Mouse (Mus musculus) testis, adult 2 months (tissue): ENCODE measurements around the gene Ints13. TPM values are rescaled to one million over a fixed set of nuclear protein-coding genes. Genes with fewer than 3 reads are reported as not detected.
A peak's percentile ranks its signal among the peaks of the same experiment; 100 is the strongest.

ENCODE experiments used
- H3K27ac ChIP-seq: fragments of 200-500 bp; 2 replicates; pipeline ENCODE4 v1.5.1; 2012; ENCODE audit warnings: low read depth, low read length; ENCODE audit not compliant: control insufficient read depth, insufficient read depth
- H3K27me3 ChIP-seq: fragments of 200-500 bp; 2 replicates; pipeline ENCODE4 v1.6.1; 2012; ENCODE audit warnings: mild to moderate bottlenecking, low read length, moderate library complexity; ENCODE audit not compliant: control insufficient read depth, insufficient read depth
- H3K36me3 ChIP-seq: fragments of 200-500 bp; 2 replicates; pipeline ENCODE4 v1.6.1; 2012; ENCODE audit warnings: mild to moderate bottlenecking, low read length; ENCODE audit not compliant: control insufficient read depth, insufficient read depth
- H3K4me1 ChIP-seq: fragments of 200-500 bp; 2 replicates; pipeline ENCODE4 v1.6.1; 2012; ENCODE audit warnings: low read length; ENCODE audit not compliant: control insufficient read depth, insufficient read depth
- H3K4me3 ChIP-seq: fragments of 200-500 bp; 2 replicates; pipeline ENCODE4 v1.5.1; 2012; ENCODE audit warnings: low read depth, mild to moderate bottlenecking, low read length, moderate library complexity, mixed read lengths; ENCODE audit not compliant: control insufficient read depth
- CTCF ChIP-seq: fragments of 200-500 bp; IDR thresholded peaks from 2 replicates; pipeline ENCODE4 v1.5.1; 2012; ENCODE audit warnings: low read depth, mild to moderate bottlenecking, inconsistent platforms, low read length, moderate library complexity; ENCODE audit not compliant: control insufficient read depth, insufficient read depth, insufficient replicate concordance
- POLR2A ChIP-seq: fragments of 200-500 bp; IDR thresholded peaks from 2 replicates; pipeline ENCODE4 v1.6.1; 2012; ENCODE audit warnings: low read depth, mild to moderate bottlenecking, inconsistent platforms, low read length, moderate library complexity; ENCODE audit not compliant: control insufficient read depth
- polyA plus RNA-seq: library from polyadenylated mRNA; depleted of rRNA; stranded (reverse); fragments of >200 nt; gene quantifications from 2 replicates; pipeline ENCODE4 v1.2.3, GENCODE M21; 2012

The Ints13 gene
- polyA plus RNA-seq, 1 experiment = 41.8 TPM

DNA sequence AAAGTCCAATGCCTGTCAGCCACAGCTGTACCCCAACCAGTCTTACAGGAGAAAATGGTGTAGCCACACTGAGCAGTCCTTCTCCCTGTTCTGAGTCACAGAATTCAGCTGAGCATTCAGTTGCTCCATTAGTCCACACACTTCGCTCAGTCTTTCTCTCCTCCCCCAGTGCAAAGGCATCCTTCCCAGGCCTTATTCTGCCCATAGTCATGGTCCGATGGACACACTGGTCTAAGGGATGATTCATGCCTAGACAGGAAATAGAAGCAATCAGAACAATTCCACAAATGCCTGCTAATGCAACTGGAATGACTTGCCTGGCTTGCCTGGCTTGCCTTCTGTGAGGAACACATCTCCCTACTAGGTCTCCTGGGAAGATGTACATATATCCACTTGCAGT is 50.1 kb downstream of the Ints13 start:
- Histone ChIP-seq H3K4me3 (no peak overlapping the region), H3K27me3 (no peaks in the 10 kb centered on the region), H3K4me1 (no peaks in the 10 kb centered on the region), H3K27ac (no peak overlapping the region), H3K36me3 (no peaks in the 10 kb centered on the region)
- no peak for TF ChIP-seq CTCF
- TF ChIP-seq POLR2A = no peak

DNA sequence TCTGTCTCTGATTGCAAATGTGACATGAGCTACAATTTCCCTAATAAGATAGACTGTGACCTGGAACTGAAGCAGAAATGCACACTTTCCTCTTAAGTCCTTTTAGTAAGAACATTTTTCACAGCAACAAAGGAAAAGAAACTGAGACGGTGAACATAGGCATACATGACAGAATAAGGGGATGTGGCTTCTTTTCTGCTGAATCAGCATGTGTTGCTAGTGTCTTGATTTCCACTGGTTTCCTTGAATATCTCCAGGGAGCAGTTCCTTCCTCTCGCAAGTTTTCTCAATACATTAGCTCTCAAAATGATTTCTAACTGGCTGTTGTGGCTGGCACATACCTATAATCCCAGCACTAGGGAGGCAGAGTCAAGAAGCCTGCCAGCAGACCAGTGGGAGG is 52.1 kb downstream of the Ints13 start:
- no peak for TF ChIP-seq POLR2A
- no peak for TF ChIP-seq CTCF
- H3K36me3 ChIP-seq = no peaks in the 10 kb centered on the region
- no peak overlapping the region for H3K4me3 ChIP-seq
- H3K27ac ChIP-seq = no peak overlapping the region
- no peaks in the 10 kb centered on the region for H3K27me3 ChIP-seq
- no peaks in the 10 kb centered on the region for H3K4me1 ChIP-seq

DNA sequence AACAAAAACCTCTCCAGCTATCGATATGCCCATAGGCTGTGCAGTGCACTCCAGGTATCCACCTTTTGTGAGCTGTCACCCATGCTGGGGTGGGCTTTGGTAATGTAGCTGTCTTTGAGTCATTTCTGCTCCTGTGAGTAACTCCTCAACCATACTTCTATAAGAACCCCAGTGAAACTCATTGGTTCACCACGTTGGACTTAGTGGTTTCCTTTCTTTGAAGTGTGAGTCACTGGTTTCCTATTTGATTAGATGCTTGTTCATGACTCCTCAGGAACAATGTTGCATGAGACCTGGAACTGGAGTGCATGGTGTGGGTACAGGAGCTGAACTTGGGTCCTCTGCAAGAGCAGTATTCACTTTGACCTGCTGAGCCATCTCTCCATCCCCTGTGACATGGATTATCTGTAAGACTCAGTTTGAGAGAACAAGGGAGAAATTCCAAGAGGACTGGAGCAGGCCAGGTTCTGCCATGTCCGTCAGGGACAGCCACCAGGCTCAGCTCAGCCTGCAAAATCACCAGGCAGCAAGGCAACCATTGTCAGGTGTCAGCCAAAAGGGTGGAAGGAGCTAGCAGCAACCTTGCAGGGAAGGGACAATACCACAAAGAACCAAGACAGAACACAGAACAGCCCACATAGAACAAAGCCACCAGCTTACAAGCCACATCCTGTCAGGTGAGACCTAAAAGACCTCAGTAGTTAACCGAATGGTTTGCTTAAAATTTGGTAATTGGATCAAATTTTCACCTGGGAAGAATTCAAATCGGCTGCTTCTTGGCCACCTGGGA is 56.0 kb downstream of the Ints13 start:
- Histone ChIP-seq H3K4me1 (no peaks in the 10 kb centered on the region), H3K27ac (no peak overlapping the region), H3K4me3 (no peak overlapping the region), H3K27me3 (no peaks in the 10 kb centered on the region), H3K36me3 (no peaks in the 10 kb centered on the region)
- no peak for TF ChIP-seq POLR2A

DNA sequence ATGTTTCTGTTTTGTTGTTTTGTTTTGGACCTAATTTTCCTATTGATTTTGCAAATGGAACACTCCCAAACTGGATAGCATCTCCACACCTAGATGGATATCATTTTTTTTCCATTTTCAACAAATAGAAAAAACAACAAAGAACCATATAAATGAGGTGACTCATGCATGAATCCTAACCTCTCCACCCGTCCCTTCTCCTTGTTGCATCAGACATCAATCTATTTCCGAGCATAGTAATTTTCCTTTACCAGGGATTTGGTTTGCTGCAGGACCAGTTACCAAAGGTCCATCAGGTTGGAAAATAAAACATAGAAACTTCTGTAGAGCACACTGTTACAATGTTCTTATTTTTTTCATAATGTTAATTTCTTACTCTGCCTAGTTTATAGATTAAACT is 58.6 kb downstream of the Ints13 start:
- no peak overlapping the region for H3K4me3 ChIP-seq
- H3K27me3 ChIP-seq = no peaks in the 10 kb centered on the region
- H3K4me1 ChIP-seq = no peaks in the 10 kb centered on the region; the same call in none of the 2 replicates
- no peak overlapping the region for H3K27ac ChIP-seq
- TF ChIP-seq CTCF (no peak), POLR2A (no peak)
- no peaks in the 10 kb centered on the region for H3K36me3 ChIP-seq

DNA sequence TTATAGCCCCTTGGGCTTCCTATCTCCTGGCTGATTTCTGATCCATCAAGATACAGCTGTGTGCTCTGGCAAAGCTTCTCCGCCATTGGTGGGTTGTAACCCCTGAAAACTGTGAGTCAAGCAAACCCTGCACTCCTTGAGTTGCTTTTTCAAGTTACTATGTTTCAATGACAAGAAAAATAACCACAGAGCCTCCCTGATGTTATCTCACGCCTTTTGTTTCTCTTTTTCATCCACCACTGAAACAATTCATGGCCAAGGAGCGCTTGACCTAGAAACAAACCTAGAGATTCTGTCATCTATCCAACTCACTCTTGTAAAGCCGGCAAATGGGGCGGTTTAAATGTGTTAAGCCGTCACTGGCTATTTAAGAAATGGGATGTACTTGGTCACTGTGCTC is 61.7 kb downstream of the Ints13 start:
- Histone ChIP-seq H3K4me3 (peak overlapping the region; percentile 51; the same call in 1 of the 2 replicates), H3K27ac (no peak overlapping the region), H3K27me3 (no peaks in the 10 kb centered on the region), H3K4me1 (peaks cover 3% of the 10 kb centered on the region), H3K36me3 (no peaks in the 10 kb centered on the region)
- TF ChIP-seq POLR2A (no peak), CTCF (no peak)

DNA sequence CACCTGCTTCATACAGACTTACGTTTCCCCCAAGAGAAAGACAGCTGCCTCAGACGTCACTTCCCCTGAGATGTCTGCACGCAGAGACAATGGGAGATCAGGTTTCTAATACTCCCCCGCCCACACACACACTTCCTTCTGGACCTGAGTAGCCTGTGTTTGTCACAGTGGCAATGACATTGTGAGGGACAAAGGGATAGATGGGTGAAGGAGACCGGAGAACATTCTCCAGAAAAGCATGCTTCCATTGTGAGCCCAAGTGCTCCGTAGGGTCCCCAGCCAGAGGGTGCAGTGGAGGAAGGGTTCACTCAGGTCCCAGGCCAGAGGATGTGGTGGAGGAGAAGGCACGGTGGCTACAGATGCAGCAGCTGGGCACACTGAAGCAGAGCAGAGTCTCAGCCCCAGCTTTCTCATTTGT is 63.1 kb downstream of the Ints13 start:
- H3K27ac ChIP-seq = no peak overlapping the region
- H3K4me3 ChIP-seq = peak overlapping the region; percentile 80
- TF ChIP-seq CTCF (no peak), POLR2A (no peak)
- H3K36me3 ChIP-seq = no peaks in the 10 kb centered on the region
- peaks cover 3% of the 10 kb centered on the region for H3K4me1 ChIP-seq
- no peaks in the 10 kb centered on the region for H3K27me3 ChIP-seq

DNA sequence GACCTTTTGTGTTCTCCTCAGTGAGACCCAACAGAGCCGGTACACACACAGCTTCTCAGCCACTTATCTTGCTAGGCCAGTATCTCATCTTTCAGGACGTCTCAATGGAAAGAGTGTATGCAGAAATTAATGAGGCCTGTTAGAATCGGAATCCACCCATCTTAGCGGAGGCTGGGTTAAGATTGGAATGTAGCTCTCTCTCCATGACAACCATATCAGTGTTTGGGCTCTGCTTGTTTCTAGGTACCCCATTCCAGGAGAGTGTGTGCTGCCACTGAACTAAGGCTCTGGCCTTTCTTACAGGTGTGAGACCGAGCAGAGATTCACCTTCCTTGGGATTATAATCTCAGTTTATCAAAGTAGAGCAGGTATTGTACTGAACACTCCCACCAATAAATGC is 63.7 kb downstream of the Ints13 start:
- Histone ChIP-seq H3K27ac (no peak overlapping the region), H3K27me3 (no peaks in the 10 kb centered on the region), H3K36me3 (no peaks in the 10 kb centered on the region), H3K4me3 (peak overlapping the region; percentile 30; the same call in 1 of the 2 replicates), H3K4me1 (peaks cover 3% of the 10 kb centered on the region)
- no peak; the same call in 1 of the 2 replicates for TF ChIP-seq POLR2A
- TF ChIP-seq CTCF = no peak
